Mouse (Mus musculus) spleen, adult 2 months (tissue): ENCODE measurements around the gene Mtcl1.

ENCODE experiments used
- CTCF ChIP-seq: fragments of 200-500 bp; IDR thresholded peaks from 2 replicates; pipeline ENCODE4 v1.5.1; 2011; ENCODE audit warnings: mild to moderate bottlenecking, inconsistent platforms; ENCODE audit not compliant: insufficient read depth, insufficient read length, insufficient replicate concordance; ENCODE audit errors: extremely low read depth
- POLR2A ChIP-seq: fragments of 200-500 bp; IDR thresholded peaks from 2 replicates; pipeline ENCODE4 v1.6.1; 2011; ENCODE audit warnings: low read depth, low read length, inconsistent platforms

DNA sequence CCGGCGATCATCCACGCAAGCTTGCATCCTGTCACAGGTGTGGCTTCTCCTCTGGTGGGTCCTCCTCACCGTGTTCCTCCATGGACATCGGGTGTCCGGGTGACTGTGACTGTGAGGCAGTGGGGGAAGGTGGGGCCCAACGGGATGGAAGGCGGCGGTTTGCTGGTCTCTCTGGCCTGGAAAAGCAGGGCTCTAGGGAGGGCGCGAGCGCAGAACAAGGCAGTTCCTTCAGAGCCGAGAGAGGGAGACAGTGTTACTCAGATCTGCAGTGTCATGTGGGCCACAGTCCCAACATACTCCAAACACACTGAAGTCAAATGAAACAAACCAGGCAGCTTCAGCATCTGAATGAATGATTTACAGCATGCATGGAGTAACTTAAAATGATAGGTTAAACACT lies 111.6 kb downstream of the Mtcl1 start:
- no peak for TF ChIP-seq CTCF
- TF ChIP-seq POLR2A: no peak
